Mouse (Mus musculus) liver, embryonic 15.5 days (tissue): Measurements from ENCODE around the gene Ceacam5. TPM values are rescaled to one million over a fixed set of nuclear protein-coding genes. Genes with fewer than 3 reads are reported as not detected.

Experiments used
- ATAC-seq: fragments of 200-750 bp; cut with Nextera tagmentation; 2 replicates; pipeline ENCODE4 v1.8.0; 2017; ENCODE audit warnings: moderate number of reproducible peaks, mild to moderate bottlenecking, moderate library complexity; ENCODE audit not compliant: insufficient read depth
- H3K27ac ChIP-seq: fragments of 300-500 bp; sonication (generic); replicated peaks from 2 replicates; pipeline ENCODE4 v1.5.1; 2015; ENCODE audit warnings: mild to moderate bottlenecking, inconsistent platforms
- H3K27me3 ChIP-seq: fragments of 300-500 bp; sonication (generic); 2 replicates; pipeline ENCODE4 v1.6.1; 2015; ENCODE audit warnings: mild to moderate bottlenecking, inconsistent platforms
- H3K36me3 ChIP-seq: fragments of 300-500 bp; sonication (generic); replicated peaks from 2 replicates; pipeline ENCODE4 v1.6.1; 2015; ENCODE audit warnings: moderate library complexity, mild to moderate bottlenecking, inconsistent platforms
- H3K4me1 ChIP-seq: fragments of 300-500 bp; sonication (generic); replicated peaks from 2 replicates; pipeline ENCODE4 v1.6.1; 2015; ENCODE audit warnings: inconsistent platforms
- H3K4me2 ChIP-seq: fragments of 300-500 bp; sonication (generic); 2 replicates; pipeline ENCODE4 v1.6.1; 2015; ENCODE audit warnings: moderate library complexity, mild to moderate bottlenecking, inconsistent platforms
- H3K4me3 ChIP-seq: fragments of 300-500 bp; sonication (generic); replicated peaks from 2 replicates; pipeline ENCODE4 v1.5.1; 2015; ENCODE audit warnings: mild to moderate bottlenecking, inconsistent platforms
- H3K9ac ChIP-seq: fragments of 300-500 bp; sonication (generic); 2 replicates; pipeline ENCODE4 v1.6.1; 2015; ENCODE audit warnings: moderate library complexity, mild to moderate bottlenecking, inconsistent platforms
- H3K9me3 ChIP-seq: fragments of 300-500 bp; sonication (generic); replicated peaks from 2 replicates; pipeline ENCODE4 v1.6.1; 2016; ENCODE audit warnings: inconsistent platforms
- WGBS: fragments of 180-500 bp; shearing (Covaris S2); methylation state at CpG from one replicate; pipeline ENCODE4 v1.1.7; 2015; ENCODE audit warnings: mixed read lengths; ENCODE audit not compliant: insufficient replicate concordance; 5-methylcytosine and 5-hydroxymethylcytosine counted together
- polyA plus RNA-seq: library from polyadenylated mRNA; unstranded; fragments of >200 nt; fragmentation: Nextera tagmentation; extraction: Ambion mirVana; gene quantifications from 2 replicates; pipeline ENCODE4 v1.2.1, GENCODE M21; 2015

The Ceacam5 gene
- polyA plus RNA-seq: not detected in 2 replicates

GRCm38 (mm10) chr7:17712938-17713337, at the start of gene Ceacam5:
TSS of gene Ceacam5 (plus strand) at chr7:17713238.
- Histone ChIP-seq H3K27ac (no peak within 1 kb of the TSS), H3K9me3 (no peaks in the 10 kb centered on the region), H3K4me1 (no peaks in the 10 kb centered on the region), H3K9ac (no peak within 1 kb of the TSS), H3K4me3 (no peak within 1 kb of the TSS), H3K27me3 (no peaks in the 10 kb centered on the region), H3K4me2 (no peak within 1 kb of the TSS), H3K36me3 (no peaks in the 10 kb centered on the region)
- no peak for ATAC-seq
- 26% methylated on average over 1 of the region's 1 CpGs for WGBS

Other genes starting within 250 kb of the Ceacam5 start
- not detected in 2 replicates for gene Ceacam14, start 99.4 kb downstream of the Ceacam5 start, polyA plus RNA-seq
- gene Gm5155, start 158.5 kb downstream of the Ceacam5 start, polyA plus RNA-seq: not detected in 2 replicates